Mouse (Mus musculus) intestine, postnatal 0 days (tissue): ENCODE results near the gene Etfbkmt. TPM values are rescaled to one million over a fixed set of nuclear protein-coding genes. Genes with fewer than 3 reads are reported as not detected.
"Not testable (repeated sequence)": the region's sequence is repeated elsewhere in the genome, so short reads cannot be mapped to it uniquely, and the experiment has no call there.

Experiments
- ATAC-seq: fragments of 200-750 bp; cut with Nextera tagmentation; 2 replicates; pipeline ENCODE4 v1.8.0; 2017; ENCODE audit warnings: mild to moderate bottlenecking, moderate TSS enrichment, moderate library complexity
- H3K27ac ChIP-seq: fragments of 300-500 bp; sonication (generic); 2 replicates; pipeline ENCODE4 v1.5.1; 2014; ENCODE audit warnings: mild to moderate bottlenecking, low read depth, low read length, moderate library complexity
- H3K27me3 ChIP-seq: fragments of 300-500 bp; sonication (generic); replicated peaks from 2 replicates; pipeline ENCODE4 v1.6.1; 2014; ENCODE audit warnings: low read length, mixed read lengths; ENCODE audit not compliant: control insufficient read depth, insufficient read depth
- H3K36me3 ChIP-seq: fragments of 300-500 bp; sonication (generic); 2 replicates; pipeline ENCODE4 v1.6.1; 2014; ENCODE audit warnings: mild to moderate bottlenecking, moderate library complexity; ENCODE audit not compliant: control insufficient read depth, insufficient read depth
- H3K4me1 ChIP-seq: fragments of 300-500 bp; sonication (generic); replicated peaks from 2 replicates; pipeline ENCODE4 v1.6.1; 2014; ENCODE audit warnings: antibody characterized with exemption, low read length, mixed read lengths; ENCODE audit not compliant: control insufficient read depth, insufficient read depth
- H3K4me2 ChIP-seq: fragments of 300-500 bp; sonication (generic); replicated peaks from 2 replicates; pipeline ENCODE4 v1.6.1; 2014; ENCODE audit warnings: low read depth, mild to moderate bottlenecking, moderate library complexity
- H3K4me3 ChIP-seq: fragments of 300-500 bp; sonication (generic); 2 replicates; pipeline ENCODE4 v1.5.1; 2014; ENCODE audit warnings: low read depth, low read length
- H3K9ac ChIP-seq: fragments of 300-500 bp; sonication (generic); 2 replicates; pipeline ENCODE4 v1.6.1; 2014; ENCODE audit warnings: mild to moderate bottlenecking, low read depth, low read length
- H3K9me3 ChIP-seq: fragments of 300-500 bp; sonication (generic); 2 replicates; pipeline ENCODE4 v1.6.1; 2016; ENCODE audit warnings: mixed run types; ENCODE audit not compliant: control insufficient read depth
- CTCF ChIP-seq: sonication (generic); IDR thresholded peaks from 2 replicates; pipeline ENCODE4 v1.5.1; 2016; ENCODE audit warnings: low read depth, mild to moderate bottlenecking, control low read depth, antibody characterized with exemption, moderate library complexity
- WGBS: fragments of 180-500 bp; shearing (Covaris S2); extraction: QIAGEN DNeasy Blood & Tissue Kit; methylation state at CpG from one replicate; pipeline ENCODE4 v1.1.7; 2014; 5-methylcytosine and 5-hydroxymethylcytosine counted together
- polyA plus RNA-seq: library from polyadenylated mRNA; unstranded; fragments of >200 nt; fragmentation: Nextera tagmentation; extraction: Ambion mirVana; gene quantifications from 2 replicates; pipeline ENCODE4 v1.2.1, GENCODE M21; 2015

Etfbkmt gene
- polyA plus RNA-seq, 1 experiment from 2014 or later, result 11.6 TPM

GRCm38 (mm10) chr6:149108909-149109308 lies 30.7 kb upstream of the Etfbkmt start:
- WGBS, result 76% methylated on average over 2 of the region's 2 CpGs

GRCm38 (mm10) chr6:149116992-149117391 lies 22.7 kb upstream of the Etfbkmt start:
- Histone ChIP-seq H3K27me3 (no peaks in the 10 kb centered on the region), H3K9me3 (no peaks in the 10 kb centered on the region), H3K36me3 (no peaks in the 10 kb centered on the region), H3K4me2 (no peak overlapping the region), H3K9ac (no peak overlapping the region), H3K4me3 (no peak overlapping the region), H3K27ac (no peak overlapping the region), H3K4me1 (no peaks in the 10 kb centered on the region)
- no peak for TF ChIP-seq CTCF
- no peak for ATAC-seq

More at GRCm38 (mm10) chr6:149108909-149109308, 30.7 kb upstream of the Etfbkmt start:
- H3K9ac ChIP-seq, result no peak overlapping the region
- no peaks in the 10 kb centered on the region for H3K27me3 ChIP-seq
- no peaks in the 10 kb centered on the region for H3K36me3 ChIP-seq
- H3K4me1 ChIP-seq, result no peaks in the 10 kb centered on the region
- H3K4me2 ChIP-seq, result no peak overlapping the region
- no peaks in the 10 kb centered on the region for H3K9me3 ChIP-seq
- no peak for ATAC-seq
- TF ChIP-seq CTCF, result no peak
- H3K4me3 ChIP-seq, result no peak overlapping the region
- no peak overlapping the region for H3K27ac ChIP-seq

- Histone ChIP-seq H3K4me1 (no peaks in the 10 kb centered on the region), H3K4me3 (no peak overlapping the region), H3K27ac (peak overlapping the region; percentile 62; the same call in 1 of the 2 replicates), H3K9me3 (no peaks in the 10 kb centered on the region), H3K27me3 (no peaks in the 10 kb centered on the region), H3K4me2 (no peak overlapping the region), H3K9ac (no peak overlapping the region), H3K36me3 (no peaks in the 10 kb centered on the region)
- 27% methylated on average over 2 of the region's 2 CpGs for WGBS
- peak; percentile 42; the same call in 1 of the 2 replicates for TF ChIP-seq CTCF
- ATAC-seq, result peak; percentile 95
Observed at GRCm38 (mm10) chr6:149118935-149119334, 20.7 kb upstream of the Etfbkmt start.

GRCm38 (mm10) chr6:149119853-149120252 lies 19.8 kb upstream of the Etfbkmt start:
- no peaks in the 10 kb centered on the region for H3K36me3 ChIP-seq
- peak overlapping the region; percentile 62; the same call in 1 of the 2 replicates for H3K27ac ChIP-seq
- 17% methylated on average over 2 of the region's 2 CpGs for WGBS
- TF ChIP-seq CTCF, result peak; percentile 81
- no peaks in the 10 kb centered on the region for H3K27me3 ChIP-seq
- no peaks in the 10 kb centered on the region for H3K9me3 ChIP-seq
- no peak overlapping the region; the same call in 1 of the 2 replicates for H3K4me2 ChIP-seq
- H3K9ac ChIP-seq, result no peak overlapping the region
- H3K4me3 ChIP-seq, result no peak overlapping the region
- H3K4me1 ChIP-seq, result no peaks in the 10 kb centered on the region
- ATAC-seq, result no peak; the same call in 1 of the 2 replicates

- Histone ChIP-seq H3K9ac (no peak overlapping the region), H3K4me3 (no peak overlapping the region)
- WGBS, result 84% methylated on average over 3 of the region's 3 CpGs
Observed at GRCm38 (mm10) chr6:149123042-149123441, 16.6 kb upstream of the Etfbkmt start.

GRCm38 (mm10) chr6:149126675-149127074 lies 13.0 kb upstream of the Etfbkmt start:
- H3K27me3 ChIP-seq, result no peaks in the 10 kb centered on the region
- no peaks in the 10 kb centered on the region for H3K36me3 ChIP-seq
- no peak overlapping the region for H3K27ac ChIP-seq
- no peak overlapping the region for H3K4me3 ChIP-seq
- WGBS, result 70% methylated on average over 4 of the region's 4 CpGs
- H3K9me3 ChIP-seq, result no peaks in the 10 kb centered on the region
- H3K4me2 ChIP-seq, result no peak overlapping the region
- no peak for ATAC-seq
- no peaks in the 10 kb centered on the region for H3K4me1 ChIP-seq
- TF ChIP-seq CTCF, result peak; percentile 61
- H3K9ac ChIP-seq, result no peak overlapping the region

More at GRCm38 (mm10) chr6:149123042-149123441, 16.6 kb upstream of the Etfbkmt start:
- TF ChIP-seq CTCF, result no peak
- Histone ChIP-seq H3K27ac (no peak overlapping the region), H3K27me3 (no peaks in the 10 kb centered on the region), H3K9me3 (no peaks in the 10 kb centered on the region), H3K36me3 (no peaks in the 10 kb centered on the region), H3K4me1 (no peaks in the 10 kb centered on the region), H3K4me2 (no peak overlapping the region)
- no peak for ATAC-seq

- H3K9ac ChIP-seq, H3K27me3 ChIP-seq, H3K4me2 ChIP-seq, ATAC-seq, H3K27ac ChIP-seq, H3K9me3 ChIP-seq, H3K4me1 ChIP-seq, H3K4me3 ChIP-seq, H3K36me3 ChIP-seq: not testable (repeated sequence)
- 91% methylated on average over 8 of the region's 8 CpGs for WGBS
Observed at GRCm38 (mm10) chr6:149129870-149130269, 9.8 kb upstream of the Etfbkmt start, which contains the start of gene Gm10203. Gene Gm10203 (plus strand): TSS chr6:149130170.
